Mouse (Mus musculus): ENCODE measurements around the gene Mpped2. TPM values are rescaled to one million over a fixed set of nuclear protein-coding genes. Genes with fewer than 3 reads are reported as not detected.

Mpped2 gene
- polyA plus RNA-seq, 1 experiment from 2014 or later = 33.9 TPM

DNA sequence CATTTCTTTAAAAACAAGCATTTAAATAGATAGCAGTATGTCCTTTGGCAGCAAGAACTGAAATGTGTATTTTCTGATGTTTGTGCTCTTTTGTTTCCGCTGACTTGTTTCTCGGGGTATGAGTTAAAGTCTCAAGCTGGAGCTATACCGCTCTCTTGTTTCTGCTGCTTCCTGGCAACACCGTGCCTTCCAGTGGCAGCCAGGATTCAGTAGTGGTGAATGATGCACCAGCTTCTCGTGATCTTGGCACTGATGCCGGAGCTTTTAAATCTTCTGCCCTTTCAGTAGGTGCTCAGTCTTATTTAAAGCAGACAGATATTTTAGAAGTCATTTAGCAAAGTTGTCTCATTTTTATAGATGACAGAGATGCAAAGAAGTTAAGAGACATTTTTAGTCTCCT, 53.1 kb downstream of the Mpped2 start:
- Histone ChIP-seq H3K9ac (ENCODE audit: low read length) (no peak overlapping the region), H3K27ac (ENCODE audit: low read length) (no peak overlapping the region), H3K4me1 (ENCODE audit: control insufficient read depth, insufficient read depth, low read length) (peaks cover 5% of the 10 kb centered on the region; the same call in 1 of the 2 replicates), H3K27me3 (ENCODE audit: control insufficient read depth, insufficient read depth, low read length) (no peaks in the 10 kb centered on the region), H3K9me3 (replicated peaks; ENCODE audit: control insufficient read depth, low read length) (no peaks in the 10 kb centered on the region), H3K4me2 (ENCODE audit: low read depth, low read length) (no peak overlapping the region), H3K36me3 (ENCODE audit: control insufficient read depth, insufficient read depth) (no peaks in the 10 kb centered on the region), H3K4me3 (ENCODE audit: low read length) (no peak overlapping the region)
- WGBS = 71% methylated on average over 6 of the region's 6 CpGs
- no peak for ATAC-seq (replicated peaks; ENCODE audit: extremely low read depth, insufficient read depth, low FRiP score)

- Histone ChIP-seq H3K9me3 (replicated peaks; ENCODE audit: control insufficient read depth, low read length) (no peaks in the 10 kb centered on the region), H3K4me2 (ENCODE audit: low read depth, low read length) (no peak overlapping the region), H3K36me3 (ENCODE audit: control insufficient read depth, insufficient read depth) (no peaks in the 10 kb centered on the region), H3K4me1 (ENCODE audit: control insufficient read depth, insufficient read depth, low read length) (peaks cover 5% of the 10 kb centered on the region; the same call in 1 of the 2 replicates), H3K4me3 (ENCODE audit: low read length) (no peak overlapping the region), H3K9ac (ENCODE audit: low read length) (no peak overlapping the region), H3K27me3 (ENCODE audit: control insufficient read depth, insufficient read depth, low read length) (no peaks in the 10 kb centered on the region), H3K27ac (ENCODE audit: low read length) (no peak overlapping the region)
- 68% methylated on average over 4 of the region's 4 CpGs for WGBS
- no peak for ATAC-seq (replicated peaks; ENCODE audit: extremely low read depth, insufficient read depth, low FRiP score)
These were observed 53.8 kb downstream of the Mpped2 start for GRCm38 (mm10) chr2:106746905-106747304.

DNA sequence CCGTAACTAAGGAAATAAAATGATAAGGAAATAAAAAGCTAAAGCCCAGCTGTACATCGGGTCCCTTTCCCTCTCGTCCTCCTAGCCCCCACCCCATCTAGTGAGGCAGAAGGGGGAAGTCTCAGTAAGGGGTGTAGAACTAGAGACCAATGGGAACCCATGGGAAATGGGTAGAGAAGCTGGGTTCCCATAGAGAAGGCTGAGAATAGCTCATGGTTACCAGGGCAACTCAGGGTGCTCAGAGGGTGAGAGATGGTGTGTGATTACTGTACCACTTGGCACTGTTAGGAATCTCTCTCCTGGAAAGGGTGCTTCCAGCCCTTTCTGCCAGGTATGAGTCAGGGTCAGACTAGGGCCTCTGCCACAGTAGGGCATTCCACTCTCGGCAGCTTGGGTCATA, 54.3 kb downstream of the Mpped2 start:
- no peaks in the 10 kb centered on the region for H3K9me3 ChIP-seq (replicated peaks; ENCODE audit: control insufficient read depth, low read length)
- H3K9ac ChIP-seq (ENCODE audit: low read length) = no peak overlapping the region
- no peaks in the 10 kb centered on the region for H3K27me3 ChIP-seq (ENCODE audit: control insufficient read depth, insufficient read depth, low read length)
- H3K4me2 ChIP-seq (ENCODE audit: low read depth, low read length) = no peak overlapping the region
- WGBS = 71% methylated on average over 4 of the region's 4 CpGs
- no peak for ATAC-seq (replicated peaks; ENCODE audit: extremely low read depth, insufficient read depth, low FRiP score)
- no peak overlapping the region for H3K4me3 ChIP-seq (ENCODE audit: low read length)
- no peak overlapping the region for H3K27ac ChIP-seq (ENCODE audit: low read length)
- H3K4me1 ChIP-seq (ENCODE audit: control insufficient read depth, insufficient read depth, low read length) = peaks cover 5% of the 10 kb centered on the region; the same call in 1 of the 2 replicates
- H3K36me3 ChIP-seq (ENCODE audit: control insufficient read depth, insufficient read depth) = no peaks in the 10 kb centered on the region

- Histone ChIP-seq H3K27me3 (ENCODE audit: control insufficient read depth, insufficient read depth, low read length) (no peaks in the 10 kb centered on the region), H3K36me3 (ENCODE audit: control insufficient read depth, insufficient read depth) (no peaks in the 10 kb centered on the region), H3K9ac (ENCODE audit: low read length) (no peak overlapping the region), H3K4me3 (ENCODE audit: low read length) (no peak overlapping the region), H3K9me3 (replicated peaks; ENCODE audit: control insufficient read depth, low read length) (no peaks in the 10 kb centered on the region), H3K4me1 (ENCODE audit: control insufficient read depth, insufficient read depth, low read length) (peaks cover 5% of the 10 kb centered on the region; the same call in 1 of the 2 replicates), H3K27ac (ENCODE audit: low read length) (no peak overlapping the region), H3K4me2 (ENCODE audit: low read depth, low read length) (no peak overlapping the region)
- no peak for ATAC-seq (replicated peaks; ENCODE audit: extremely low read depth, insufficient read depth, low FRiP score)
- 84% methylated on average over 3 of the region's 3 CpGs for WGBS
These were observed 57.8 kb downstream of the Mpped2 start for GRCm38 (mm10) chr2:106750878-106751277.

- Histone ChIP-seq H3K36me3 (ENCODE audit: control insufficient read depth, insufficient read depth) (no peaks in the 10 kb centered on the region), H3K4me1 (ENCODE audit: control insufficient read depth, insufficient read depth, low read length) (no peaks in the 10 kb centered on the region; the same call in 1 of the 2 replicates), H3K9ac (ENCODE audit: low read length) (no peak overlapping the region), H3K9me3 (replicated peaks; ENCODE audit: control insufficient read depth, low read length) (no peaks in the 10 kb centered on the region), H3K27me3 (ENCODE audit: control insufficient read depth, insufficient read depth, low read length) (no peaks in the 10 kb centered on the region), H3K27ac (ENCODE audit: low read length) (no peak overlapping the region), H3K4me2 (ENCODE audit: low read depth, low read length) (no peak overlapping the region), H3K4me3 (ENCODE audit: low read length) (no peak overlapping the region)
- 76% methylated on average over 5 of the region's 5 CpGs for WGBS
- no peak for ATAC-seq (replicated peaks; ENCODE audit: extremely low read depth, insufficient read depth, low FRiP score)
These were observed 60.6 kb downstream of the Mpped2 start for GRCm38 (mm10) chr2:106753703-106754102.

GRCm38 (mm10) chr2:106754696-106755095, 61.6 kb downstream of the Mpped2 start:
- Histone ChIP-seq H3K27me3 (ENCODE audit: control insufficient read depth, insufficient read depth, low read length) (no peaks in the 10 kb centered on the region), H3K9me3 (replicated peaks; ENCODE audit: control insufficient read depth, low read length) (no peaks in the 10 kb centered on the region), H3K4me3 (ENCODE audit: low read length) (no peak overlapping the region), H3K27ac (ENCODE audit: low read length) (no peak overlapping the region), H3K4me1 (ENCODE audit: control insufficient read depth, insufficient read depth, low read length) (no peaks in the 10 kb centered on the region; the same call in 1 of the 2 replicates), H3K36me3 (ENCODE audit: control insufficient read depth, insufficient read depth) (no peaks in the 10 kb centered on the region), H3K9ac (ENCODE audit: low read length) (no peak overlapping the region), H3K4me2 (ENCODE audit: low read depth, low read length) (no peak overlapping the region)
- no peak for ATAC-seq (replicated peaks; ENCODE audit: extremely low read depth, insufficient read depth, low FRiP score)
- WGBS = 66% methylated on average over 5 of the region's 5 CpGs

DNA sequence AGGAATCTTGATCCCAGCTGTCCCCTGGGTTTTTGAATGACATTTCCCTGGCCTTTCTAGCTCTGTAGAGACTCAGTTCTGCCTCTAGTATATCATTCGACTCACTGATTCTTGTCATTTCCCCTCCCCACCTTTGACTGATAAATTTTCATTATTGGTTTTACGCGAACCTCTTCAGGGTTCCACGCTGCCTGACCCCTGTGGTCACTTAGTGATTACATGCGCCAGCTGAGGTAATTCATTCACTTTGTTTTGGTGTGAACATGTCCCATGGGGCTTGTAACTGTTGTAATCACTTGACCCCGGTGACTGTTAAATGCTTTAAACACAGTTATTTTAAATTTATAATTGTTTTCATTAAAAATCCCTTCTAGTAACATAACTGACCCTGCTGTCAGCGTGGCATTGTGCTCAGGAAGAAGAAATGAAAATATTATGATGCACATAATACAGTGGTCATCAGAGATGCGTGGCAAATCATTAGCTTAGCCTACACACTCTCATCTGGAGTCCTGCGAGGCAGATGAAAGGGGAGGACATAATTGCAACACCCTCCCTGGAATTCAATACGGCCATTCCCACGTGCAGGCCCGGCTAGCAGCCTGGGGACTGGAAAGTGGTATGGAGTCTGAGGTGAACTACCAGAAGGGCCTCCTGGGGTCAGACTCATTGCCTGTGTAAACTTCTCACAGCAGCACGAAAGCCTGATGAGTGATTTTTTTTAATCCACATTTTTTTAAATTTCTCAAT, 63.5 kb downstream of the Mpped2 start:
- Histone ChIP-seq H3K36me3 (ENCODE audit: control insufficient read depth, insufficient read depth) (no peaks in the 10 kb centered on the region), H3K27me3 (ENCODE audit: control insufficient read depth, insufficient read depth, low read length) (no peaks in the 10 kb centered on the region), H3K9me3 (replicated peaks; ENCODE audit: control insufficient read depth, low read length) (no peaks in the 10 kb centered on the region), H3K27ac (ENCODE audit: low read length) (no peak overlapping the region), H3K4me1 (ENCODE audit: control insufficient read depth, insufficient read depth, low read length) (no peaks in the 10 kb centered on the region; the same call in 1 of the 2 replicates), H3K4me2 (ENCODE audit: low read depth, low read length) (no peak overlapping the region), H3K4me3 (ENCODE audit: low read length) (no peak overlapping the region), H3K9ac (ENCODE audit: low read length) (no peak overlapping the region)
- 61% methylated on average over 13 of the region's 13 CpGs for WGBS
- no peak for ATAC-seq (replicated peaks; ENCODE audit: extremely low read depth, insufficient read depth, low FRiP score)

GRCm38 (mm10) chr2:106762920-106763319, 69.9 kb downstream of the Mpped2 start:
- Histone ChIP-seq H3K27ac (ENCODE audit: low read length) (no peak overlapping the region), H3K4me2 (ENCODE audit: low read depth, low read length) (no peak overlapping the region), H3K9ac (ENCODE audit: low read length) (no peak overlapping the region), H3K9me3 (replicated peaks; ENCODE audit: control insufficient read depth, low read length) (no peaks in the 10 kb centered on the region), H3K36me3 (ENCODE audit: control insufficient read depth, insufficient read depth) (no peaks in the 10 kb centered on the region), H3K27me3 (ENCODE audit: control insufficient read depth, insufficient read depth, low read length) (no peaks in the 10 kb centered on the region), H3K4me3 (ENCODE audit: low read length) (no peak overlapping the region), H3K4me1 (ENCODE audit: control insufficient read depth, insufficient read depth, low read length) (no peaks in the 10 kb centered on the region)
- 82% methylated on average over 8 of the region's 8 CpGs for WGBS
- ATAC-seq (replicated peaks; ENCODE audit: extremely low read depth, insufficient read depth, low FRiP score) = no peak

DNA sequence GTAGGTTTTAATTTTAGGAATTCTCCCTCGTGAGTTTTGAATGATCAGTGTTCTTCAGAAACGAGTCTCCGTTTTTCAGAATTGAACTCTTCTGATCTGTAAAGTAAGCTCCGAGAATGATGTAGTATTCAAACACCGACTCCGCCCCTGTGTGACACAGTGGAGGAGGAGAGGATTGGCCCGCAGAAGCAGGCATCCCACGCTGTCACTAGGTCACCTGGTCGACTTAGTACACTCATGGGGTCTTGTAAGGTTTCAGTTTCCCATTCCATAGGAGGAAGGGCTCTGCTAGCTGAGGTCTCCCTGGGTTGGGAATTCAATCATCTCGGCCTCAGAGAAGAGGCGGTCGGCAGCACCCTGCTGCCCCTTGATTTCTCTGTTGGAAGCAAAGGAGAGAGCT, 76.2 kb downstream of the Mpped2 start:
- Histone ChIP-seq H3K27ac (ENCODE audit: low read length) (no peak overlapping the region), H3K9ac (ENCODE audit: low read length) (no peak overlapping the region), H3K36me3 (ENCODE audit: control insufficient read depth, insufficient read depth) (no peaks in the 10 kb centered on the region), H3K4me1 (ENCODE audit: control insufficient read depth, insufficient read depth, low read length) (no peaks in the 10 kb centered on the region), H3K27me3 (ENCODE audit: control insufficient read depth, insufficient read depth, low read length) (no peaks in the 10 kb centered on the region), H3K9me3 (replicated peaks; ENCODE audit: control insufficient read depth, low read length) (no peaks in the 10 kb centered on the region), H3K4me2 (ENCODE audit: low read depth, low read length) (no peak overlapping the region), H3K4me3 (ENCODE audit: low read length) (no peak overlapping the region)
- ATAC-seq (replicated peaks; ENCODE audit: extremely low read depth, insufficient read depth, low FRiP score) = no peak
- WGBS = 88% methylated on average over 12 of the region's 12 CpGs
